Mouse (Mus musculus) embryonic facial prominence, embryonic 13.5 days (tissue): ENCODE measurements at regions not wholly inside any gene's neighbourhood (a gene's known extent, or its start where the extent isn't known, plus 50 kb on each side); places are given as distances from the start of the nearest gene placed in this dataset.

Experiments used
- ATAC-seq: fragments of 200-750 bp; cut with Nextera tagmentation; 2 replicates; pipeline ENCODE4 v1.8.0; 2017; ENCODE audit warnings: low read depth; ENCODE audit not compliant: insufficient number of reproducible peaks, insufficient read depth, low FRiP score, low TSS enrichment
- H3K27ac ChIP-seq: fragments of 300-500 bp; sonication (generic); 2 replicates; pipeline ENCODE4 v1.5.1; 2015; ENCODE audit warnings: moderate library complexity, mild to moderate bottlenecking, inconsistent platforms
- H3K27me3 ChIP-seq: fragments of 300-500 bp; sonication (generic); 2 replicates; pipeline ENCODE4 v1.6.1; 2015; ENCODE audit warnings: mild to moderate bottlenecking, inconsistent platforms
- H3K36me3 ChIP-seq: fragments of 300-500 bp; sonication (generic); 2 replicates; pipeline ENCODE4 v1.6.1; 2015; ENCODE audit warnings: mild to moderate bottlenecking, inconsistent platforms
- H3K4me1 ChIP-seq: fragments of 300-500 bp; sonication (generic); 2 replicates; pipeline ENCODE4 v1.6.1; 2015; ENCODE audit warnings: inconsistent platforms
- H3K4me2 ChIP-seq: fragments of 300-500 bp; sonication (generic); 2 replicates; pipeline ENCODE4 v1.6.1; 2015; ENCODE audit warnings: moderate library complexity, mild to moderate bottlenecking, inconsistent platforms
- H3K4me3 ChIP-seq: fragments of 300-500 bp; sonication (generic); 2 replicates; pipeline ENCODE4 v1.5.1; 2015; ENCODE audit warnings: mild to moderate bottlenecking, inconsistent platforms
- H3K9ac ChIP-seq: fragments of 300-500 bp; sonication (generic); 2 replicates; pipeline ENCODE4 v1.6.1; 2015; ENCODE audit warnings: mild to moderate bottlenecking, inconsistent platforms
- H3K9me3 ChIP-seq: fragments of 300-500 bp; sonication (generic); 2 replicates; pipeline ENCODE4 v1.6.1; 2016; ENCODE audit warnings: inconsistent platforms
- WGBS: fragments of 180-500 bp; shearing (Covaris S2); methylation state at CpG from one replicate; pipeline ENCODE4 v1.1.7; 2015; ENCODE audit warnings: mixed read lengths; 5-methylcytosine and 5-hydroxymethylcytosine counted together

DNA sequence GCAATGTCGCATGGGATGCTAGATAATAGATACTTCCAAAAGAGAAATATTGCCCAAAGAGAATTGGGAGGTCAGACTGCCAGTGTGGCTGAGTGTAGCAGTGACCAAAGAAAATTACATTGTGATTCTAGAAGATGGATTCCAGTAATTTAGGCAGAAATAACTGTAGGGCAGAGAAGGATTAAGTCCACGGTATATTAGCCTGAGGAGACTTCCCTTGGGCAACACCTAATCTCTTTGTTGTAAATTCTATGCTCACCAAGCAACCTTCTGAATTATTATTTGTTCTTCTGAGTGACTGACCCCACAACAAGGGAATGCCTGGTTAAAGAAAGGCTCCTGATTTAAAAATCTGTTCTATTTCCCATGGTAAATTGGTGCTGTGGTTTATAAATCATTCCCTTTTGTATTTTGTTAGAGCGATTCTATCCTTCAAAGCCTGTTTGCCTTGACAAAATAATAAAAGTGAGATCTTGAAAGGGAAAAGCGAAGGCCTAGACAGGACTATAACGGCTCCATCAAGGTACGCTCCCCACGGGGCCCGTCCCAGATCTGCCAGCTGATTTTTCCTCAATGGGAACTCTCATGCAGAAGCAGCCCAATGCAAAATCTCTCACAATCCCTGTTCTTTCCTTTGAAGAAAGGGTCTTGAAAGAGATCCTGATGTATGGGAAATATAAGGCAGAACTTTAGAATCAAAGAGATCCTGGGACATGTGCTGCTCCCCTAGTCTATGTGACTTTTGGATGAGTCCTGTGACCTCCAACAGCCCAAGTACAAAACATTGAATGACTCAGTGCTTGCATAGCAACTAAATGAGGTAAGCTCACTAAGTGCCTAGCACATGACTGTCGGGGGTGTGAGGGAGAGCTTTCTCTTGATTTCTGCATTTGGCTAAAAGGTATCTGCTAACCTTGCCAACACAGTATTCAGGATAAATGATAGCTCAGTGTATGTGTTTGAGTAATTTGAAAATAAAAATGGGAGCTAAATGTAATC lies 90.6 kb upstream of the Map3k7 start:
- Histone ChIP-seq H3K9me3 (no peaks in the 10 kb centered on the region), H3K27ac (no peak overlapping the region), H3K4me3 (no peak overlapping the region), H3K4me1 (no peaks in the 10 kb centered on the region), H3K9ac (no peak overlapping the region), H3K36me3 (no peaks in the 10 kb centered on the region), H3K4me2 (no peak overlapping the region), H3K27me3 (no peaks in the 10 kb centered on the region)
- no peak for ATAC-seq
- 69% methylated on average over 9 of the region's 9 CpGs for WGBS

- Histone ChIP-seq H3K4me2 (no peak overlapping the region), H3K4me3 (no peak overlapping the region), H3K9ac (no peak overlapping the region), H3K36me3 (no peaks in the 10 kb centered on the region), H3K4me1 (no peaks in the 10 kb centered on the region), H3K9me3 (no peaks in the 10 kb centered on the region), H3K27me3 (no peaks in the 10 kb centered on the region), H3K27ac (no peak overlapping the region)
- WGBS = 21% methylated on average over 3 of the region's 3 CpGs
- no peak for ATAC-seq
Measured at GRCm38 (mm10) chr4:31877389-31877788, 86.5 kb upstream of the Map3k7 start.

DNA sequence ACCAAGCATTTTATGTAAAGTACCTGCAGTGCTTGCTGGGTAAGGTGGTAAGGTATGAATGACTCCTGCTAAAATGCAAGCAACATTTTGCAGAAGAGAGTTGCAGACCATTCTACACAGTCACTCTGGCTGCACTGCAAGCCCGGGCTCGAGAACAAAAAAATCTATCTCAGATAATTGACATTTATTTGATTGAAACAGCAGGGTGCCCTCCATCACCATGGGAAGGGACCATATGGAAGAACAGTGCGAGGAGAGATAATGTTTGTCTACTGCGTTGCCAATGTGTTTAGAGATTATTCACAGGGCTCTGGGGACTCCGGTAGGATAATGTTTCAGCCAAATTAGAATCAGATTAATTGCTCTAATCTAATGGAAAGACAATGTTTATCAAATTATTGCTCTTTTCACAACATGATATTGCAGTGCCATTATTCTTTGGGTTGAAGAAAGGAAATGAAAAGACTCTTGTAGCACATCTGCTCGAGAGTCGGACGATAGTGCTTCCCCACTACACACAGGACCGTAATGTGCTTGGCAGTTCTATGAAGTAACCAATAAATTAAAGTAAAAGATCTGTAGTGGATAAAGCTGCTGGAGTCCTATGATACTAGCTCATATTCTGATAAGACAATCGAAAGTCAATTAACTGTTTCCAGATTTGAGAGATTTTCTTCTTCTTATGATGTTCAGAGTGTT lies 85.3 kb upstream of the Map3k7 start:
- no peak overlapping the region for H3K27ac ChIP-seq
- no peak for ATAC-seq
- no peaks in the 10 kb centered on the region for H3K36me3 ChIP-seq
- no peak overlapping the region for H3K9ac ChIP-seq
- H3K4me2 ChIP-seq = no peak overlapping the region
- no peaks in the 10 kb centered on the region for H3K9me3 ChIP-seq
- no peaks in the 10 kb centered on the region for H3K27me3 ChIP-seq
- H3K4me1 ChIP-seq = no peaks in the 10 kb centered on the region
- WGBS = 59% methylated on average over 10 of the region's 10 CpGs
- no peak overlapping the region for H3K4me3 ChIP-seq

GRCm38 (mm10) chr4:31879192-31879585 lies 84.7 kb upstream of the Map3k7 start:
- 51% methylated on average over 5 of the region's 5 CpGs for WGBS
- H3K36me3 ChIP-seq = no peaks in the 10 kb centered on the region
- H3K4me1 ChIP-seq = no peaks in the 10 kb centered on the region
- no peak overlapping the region for H3K9ac ChIP-seq
- H3K4me2 ChIP-seq = no peak overlapping the region
- no peak for ATAC-seq
- no peaks in the 10 kb centered on the region for H3K27me3 ChIP-seq
- H3K27ac ChIP-seq = no peak overlapping the region
- no peaks in the 10 kb centered on the region for H3K9me3 ChIP-seq
- no peak overlapping the region for H3K4me3 ChIP-seq

- ATAC-seq = no peak
- H3K9ac ChIP-seq = no peak overlapping the region
- no peaks in the 10 kb centered on the region for H3K4me1 ChIP-seq
- no peak overlapping the region for H3K4me2 ChIP-seq
- no peak overlapping the region for H3K4me3 ChIP-seq
- no peaks in the 10 kb centered on the region for H3K36me3 ChIP-seq
- WGBS = 52% methylated on average over 7 of the region's 7 CpGs
- H3K27ac ChIP-seq = no peak overlapping the region
- H3K27me3 ChIP-seq = no peaks in the 10 kb centered on the region
- H3K9me3 ChIP-seq = no peaks in the 10 kb centered on the region
Measured at GRCm38 (mm10) chr4:31880213-31880612, 83.7 kb upstream of the Map3k7 start.

DNA sequence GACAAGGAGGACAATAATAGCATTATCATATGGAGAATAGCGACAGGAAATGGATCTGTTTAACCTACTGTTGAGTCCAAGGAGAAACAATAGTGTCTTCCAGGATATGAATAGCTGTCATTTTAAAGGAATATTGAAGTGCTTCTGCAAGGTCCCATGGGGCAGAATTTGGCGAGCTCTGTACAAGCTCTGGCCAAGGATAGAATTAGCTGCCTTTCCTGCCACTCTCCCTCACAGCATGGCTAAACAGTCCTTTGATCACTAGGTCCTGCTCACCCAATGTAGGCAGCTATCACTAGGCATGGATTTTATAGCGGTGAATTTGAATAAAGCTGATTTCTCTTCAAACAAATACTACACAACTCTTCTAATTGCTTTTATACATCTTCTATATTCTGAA lies 74.2 kb upstream of the Map3k7 start:
- H3K36me3 ChIP-seq = no peaks in the 10 kb centered on the region
- no peak overlapping the region for H3K27ac ChIP-seq
- no peaks in the 10 kb centered on the region for H3K4me1 ChIP-seq
- no peaks in the 10 kb centered on the region for H3K9me3 ChIP-seq
- H3K4me2 ChIP-seq = no peak overlapping the region
- ATAC-seq = no peak
- no peak overlapping the region for H3K4me3 ChIP-seq
- H3K9ac ChIP-seq = no peak overlapping the region
- H3K27me3 ChIP-seq = no peaks in the 10 kb centered on the region
- WGBS = 66% methylated on average over 3 of the region's 3 CpGs

- 73% methylated on average over 8 of the region's 8 CpGs for WGBS
- no peak for ATAC-seq
- Histone ChIP-seq H3K9ac (no peak overlapping the region), H3K4me3 (no peak overlapping the region), H3K27ac (no peak overlapping the region), H3K4me1 (no peaks in the 10 kb centered on the region), H3K9me3 (no peaks in the 10 kb centered on the region; the same call in 1 of the 2 replicates), H3K27me3 (no peaks in the 10 kb centered on the region), H3K4me2 (no peak overlapping the region), H3K36me3 (no peaks in the 10 kb centered on the region)
Measured at GRCm38 (mm10) chr4:31909086-31909673, 54.7 kb upstream of the Map3k7 start.
